Mouse (Mus musculus) liver, postnatal 0 days (tissue): ENCODE measurements around the gene Nsd1.

ENCODE experiments used
- CTCF ChIP-seq: sonication (generic); IDR thresholded peaks from 2 replicates; pipeline ENCODE4 v1.5.1; 2016; ENCODE audit warnings: antibody characterized with exemption, low read depth
- EP300 ChIP-seq: IDR thresholded peaks from 2 replicates; pipeline ENCODE4 v1.6.1; 2016; ENCODE audit warnings: antibody characterized with exemption, low read depth, mild to moderate bottlenecking

GRCm38 (mm10) chr13:55210193-55210970 is 800 bp downstream of the Nsd1 start:
- TF ChIP-seq EP300 (no peak), CTCF (no peak; the same call in 1 of the 2 replicates)
